Mouse (Mus musculus) large intestine, adult 2 months (tissue): ENCODE measurements around the gene Rab4b. TPM values are rescaled to one million over a fixed set of nuclear protein-coding genes. Genes with fewer than 3 reads are reported as not detected.

Source experiments
- DNase-seq: peaks from one replicate; pipeline ENCODE4 v3.0.0-alpha.2; 2012; ENCODE audit warnings: low read depth, low spot score
- whole genome bisulfite sequencing: fragments of 180-500 bp; shearing (Covaris S2); methylation state at CpG from one replicate; pipeline ENCODE4 v1.1.7; 2018; 5-methylcytosine and 5-hydroxymethylcytosine counted together
- polyA plus RNA-seq: library from polyadenylated mRNA; depleted of rRNA; stranded (reverse); fragments of >200 nt; gene quantifications from 2 replicates; pipeline ENCODE4 v1.2.3, GENCODE M21; 2012; rRNA removed

Rab4b gene
- polyA plus RNA-seq: 76.5 and 80.9 TPM in 2 replicates

DNA sequence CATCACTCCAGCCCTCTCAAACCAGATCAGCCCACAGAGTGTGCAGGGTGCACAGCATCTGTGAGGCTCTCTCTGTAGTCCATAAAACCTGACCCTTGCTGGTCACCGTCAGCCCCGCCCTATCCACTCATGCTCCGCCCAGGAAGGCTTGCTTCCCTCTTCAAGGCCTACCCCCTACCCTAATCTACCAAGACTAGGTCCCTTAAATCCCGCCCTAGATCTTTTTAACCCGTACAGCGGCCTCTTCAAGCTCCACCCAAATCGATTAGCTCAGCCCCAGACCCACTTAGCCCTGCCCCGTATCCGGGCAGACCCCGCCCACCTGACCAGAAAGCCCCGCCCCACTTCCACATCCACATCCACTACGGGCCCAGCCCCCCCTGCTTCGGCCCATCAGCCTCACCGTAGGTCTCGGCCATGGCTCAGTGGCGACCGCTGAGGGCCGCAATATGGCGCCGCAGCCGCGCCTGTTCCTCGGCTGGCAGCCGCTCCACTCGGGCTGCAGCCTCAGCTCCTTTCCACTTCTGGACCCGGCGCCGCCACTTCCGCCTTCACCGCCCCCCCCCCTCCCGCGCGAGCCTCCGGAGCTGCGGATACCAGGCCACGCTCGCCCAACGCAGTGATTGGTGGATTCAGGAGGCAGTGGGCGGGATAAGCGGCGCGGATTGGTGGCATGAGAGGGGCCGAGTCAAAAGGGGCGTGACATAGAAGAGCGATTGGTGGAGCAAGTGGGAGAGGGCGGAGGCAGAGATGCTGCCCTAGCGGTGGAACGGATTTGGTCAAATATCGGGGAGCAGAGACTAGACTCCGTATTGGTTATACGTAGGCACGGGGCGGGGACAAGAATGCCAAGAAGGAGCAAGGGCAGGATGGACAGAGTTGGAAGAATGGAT, at the start of gene Rab4b:
Gene Rab4b (minus strand): TSS at position 573 of the 893 bp plus-strand sequence.
- WGBS: under 1% methylated on average over 53 of the region's 53 CpGs
- DNase-seq: peak; percentile 98

DNA sequence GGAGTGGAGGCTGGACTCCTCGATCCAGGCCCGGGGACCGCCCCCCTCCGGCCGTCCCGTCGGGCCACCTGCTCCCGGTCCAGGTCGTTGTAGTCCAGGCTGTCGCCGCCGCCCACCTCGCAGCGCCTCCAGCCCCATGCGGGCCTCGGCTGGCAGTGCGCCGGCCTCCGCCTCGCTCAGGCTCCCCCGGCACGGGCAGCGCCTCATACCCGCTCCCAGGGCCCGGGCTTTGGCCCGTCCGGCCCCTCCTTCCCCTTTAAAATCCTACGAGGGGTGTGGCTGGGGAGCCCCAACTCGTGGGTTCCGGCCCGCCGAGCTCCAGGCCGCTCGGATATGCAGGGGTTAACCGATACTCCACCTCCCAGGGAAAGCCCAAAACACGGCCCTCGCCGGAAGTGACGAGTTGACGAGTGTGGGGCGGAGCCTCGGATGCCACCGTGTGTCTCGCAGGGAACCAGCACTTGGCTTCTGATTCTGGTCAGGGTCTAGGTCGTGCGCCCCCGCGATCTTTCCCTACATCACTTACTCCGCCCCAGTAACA, 49.7 kb upstream of the Rab4b start, which contains the start of gene Itpkc:
Gene Itpkc (minus strand): TSS at position 381 of the 541 bp plus-strand sequence.
- peak; percentile 97 for DNase-seq
- under 1% methylated on average over 48 of the region's 49 CpGs for WGBS

DNA sequence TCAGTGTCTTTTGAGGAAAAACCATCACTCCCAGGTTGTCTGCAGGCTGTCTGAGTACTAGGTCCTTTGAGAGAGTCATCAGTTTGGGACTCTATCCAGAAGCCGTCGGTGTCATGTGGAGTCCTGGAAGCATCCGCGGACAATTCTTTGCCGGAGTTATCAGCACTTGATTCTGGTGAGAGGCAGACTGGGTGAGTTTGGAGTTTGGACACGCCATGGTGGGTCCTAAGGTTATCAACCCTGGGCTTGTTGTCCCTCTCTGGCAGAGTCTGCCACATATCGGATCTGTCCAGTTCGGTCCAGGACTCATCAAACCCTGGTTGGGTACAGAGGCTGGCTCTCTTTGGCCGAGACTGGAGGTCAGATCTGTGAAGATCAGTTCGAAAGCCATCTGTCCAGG, 49.0 kb upstream of the Rab4b start:
- no peak for DNase-seq
- 1% methylated on average over 10 of the region's 10 CpGs for WGBS

DNA sequence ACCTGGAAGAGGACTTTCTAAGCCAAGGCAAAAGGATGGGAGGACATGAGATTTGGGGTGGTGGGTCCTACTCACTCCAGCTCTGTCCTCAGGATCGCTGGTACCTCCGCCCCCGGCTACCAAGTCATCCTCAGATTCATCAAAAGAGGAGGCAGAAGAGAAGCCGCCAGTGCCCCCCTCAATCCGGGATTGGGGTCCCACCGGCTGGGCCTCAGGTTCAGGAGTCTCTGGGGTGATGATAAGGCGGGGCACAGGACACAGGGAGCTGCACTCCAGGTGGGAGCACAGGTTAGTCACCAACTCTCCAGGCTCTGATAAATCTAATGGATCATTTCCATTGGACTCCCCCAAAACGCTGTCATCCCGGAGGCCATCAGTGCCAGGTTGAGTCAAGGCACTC, 48.6 kb upstream of the Rab4b start:
- DNase-seq: no peak
- WGBS: 17% methylated on average over 9 of the region's 9 CpGs

DNA sequence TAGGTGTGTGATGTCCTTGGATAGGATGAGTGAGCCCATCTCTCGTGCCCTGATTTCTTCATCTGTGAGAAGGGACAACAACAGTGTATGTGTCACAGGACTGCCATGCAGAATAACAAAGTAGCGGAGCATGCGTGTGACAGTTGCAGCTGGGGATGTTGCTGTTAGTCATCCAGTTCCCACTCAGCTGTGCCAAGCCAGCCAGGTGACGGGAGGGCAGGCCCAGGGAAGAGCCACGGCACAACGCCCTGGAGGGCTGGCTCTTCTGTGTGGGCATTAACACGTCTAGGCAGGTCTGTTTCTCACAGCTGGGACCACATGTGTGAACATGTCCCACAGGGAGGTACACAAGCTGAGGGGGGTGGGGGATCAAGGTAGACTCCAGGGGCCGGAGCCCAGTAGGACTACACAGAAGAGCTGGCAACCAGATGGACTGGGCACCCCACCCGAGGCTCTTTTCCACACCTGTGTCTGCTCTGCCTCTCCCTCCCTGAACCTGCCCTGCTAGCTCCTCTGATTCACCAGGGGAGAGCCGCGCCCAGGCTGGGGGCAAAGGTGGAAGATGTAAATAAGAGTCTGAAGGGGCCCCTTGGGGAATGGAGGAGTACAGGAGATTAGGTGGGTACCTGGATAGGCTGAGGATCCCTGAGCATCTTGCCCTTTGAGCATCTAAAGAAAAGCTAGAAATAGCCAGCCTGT, 46.3 kb upstream of the Rab4b start:
- 17% methylated on average over 11 of the region's 11 CpGs for WGBS
- DNase-seq: peak; percentile 69

DNA sequence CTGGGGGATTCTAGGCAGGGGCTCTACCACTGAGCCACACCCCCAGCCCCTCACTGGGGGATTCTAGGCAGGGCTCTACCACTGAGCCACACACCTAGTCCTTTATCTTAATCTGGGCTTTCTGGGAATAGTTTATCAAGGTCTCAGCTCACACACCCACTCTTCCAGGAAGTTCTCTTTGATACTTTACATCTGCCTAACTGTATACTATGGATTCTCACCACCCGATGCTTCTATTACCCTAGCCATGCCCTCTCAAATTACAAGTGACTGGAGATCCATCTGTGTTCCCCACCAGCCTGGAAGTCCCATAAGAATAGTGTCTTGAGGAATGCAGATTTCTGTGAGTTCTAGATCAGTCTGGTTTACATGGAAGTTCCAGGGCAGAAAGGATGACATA, 43.8 kb upstream of the Rab4b start:
- 36% methylated on average over 1 of the region's 1 CpGs for WGBS

DNA sequence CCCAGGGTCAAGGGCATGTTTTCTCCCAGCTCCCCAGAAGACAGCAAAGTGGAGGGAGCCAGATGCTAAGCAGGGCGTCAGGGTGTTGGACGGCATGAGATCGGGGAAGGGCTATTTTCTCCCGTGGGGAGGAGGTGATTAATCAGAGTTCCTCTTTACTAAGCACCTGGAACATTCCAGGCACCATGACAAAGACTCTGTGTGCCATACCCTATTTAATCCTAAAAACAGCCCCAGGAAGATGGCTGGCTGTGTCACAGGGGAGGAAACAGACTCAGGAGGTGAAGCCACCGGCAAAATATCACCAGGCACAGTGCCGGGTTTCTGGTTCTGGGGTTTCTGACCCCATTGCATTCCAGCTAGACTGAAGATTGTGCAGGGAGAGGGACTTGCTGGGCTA, 43.2 kb upstream of the Rab4b start:
- 64% methylated on average over 6 of the region's 6 CpGs for WGBS
- no peak for DNase-seq

More for the DNA sequence above, 43.8 kb upstream of the Rab4b start:
- DNase-seq: no peak

DNA sequence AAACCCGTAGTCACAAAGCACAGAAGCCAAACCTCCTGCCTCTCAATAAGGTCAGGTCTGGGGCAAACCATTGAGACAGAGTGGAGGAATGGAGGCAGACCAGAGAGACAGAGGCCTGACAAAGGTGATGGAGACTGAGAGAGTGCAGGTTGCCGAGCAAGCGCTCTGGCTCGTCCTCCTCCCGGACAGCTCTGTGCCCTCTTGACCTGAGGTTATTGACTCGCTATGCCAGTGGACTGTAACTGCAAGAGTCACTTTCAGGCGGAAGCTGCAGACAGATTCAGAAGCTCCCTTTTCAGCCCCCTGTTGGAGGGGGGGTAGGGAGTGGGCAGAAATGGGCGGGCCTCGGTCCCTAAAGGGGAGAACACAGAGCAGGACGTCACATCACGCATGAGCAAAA, 41.2 kb upstream of the Rab4b start:
- no peak for DNase-seq
- WGBS: 90% methylated on average over 11 of the region's 11 CpGs

DNA sequence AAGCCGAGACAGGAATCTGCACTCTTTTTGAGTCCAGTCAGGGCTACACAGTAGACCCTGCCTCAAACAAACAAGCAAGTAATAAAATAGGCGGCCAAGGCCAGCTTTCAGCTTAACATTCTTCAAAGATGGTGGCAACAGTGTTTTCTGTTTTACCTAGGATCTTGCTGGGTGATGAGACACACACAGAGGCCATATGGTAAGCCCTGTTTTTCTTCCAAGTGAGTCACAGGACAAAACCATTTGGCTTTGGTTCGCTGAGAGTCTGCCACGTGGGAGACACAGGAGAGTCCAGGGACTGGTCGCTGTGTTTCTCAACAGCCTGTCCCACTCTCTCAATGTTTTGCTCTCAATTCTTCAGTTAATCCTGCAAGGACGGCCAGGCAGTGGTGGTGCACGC, 39.9 kb upstream of the Rab4b start:
- WGBS: 79% methylated on average over 7 of the region's 7 CpGs

DNA sequence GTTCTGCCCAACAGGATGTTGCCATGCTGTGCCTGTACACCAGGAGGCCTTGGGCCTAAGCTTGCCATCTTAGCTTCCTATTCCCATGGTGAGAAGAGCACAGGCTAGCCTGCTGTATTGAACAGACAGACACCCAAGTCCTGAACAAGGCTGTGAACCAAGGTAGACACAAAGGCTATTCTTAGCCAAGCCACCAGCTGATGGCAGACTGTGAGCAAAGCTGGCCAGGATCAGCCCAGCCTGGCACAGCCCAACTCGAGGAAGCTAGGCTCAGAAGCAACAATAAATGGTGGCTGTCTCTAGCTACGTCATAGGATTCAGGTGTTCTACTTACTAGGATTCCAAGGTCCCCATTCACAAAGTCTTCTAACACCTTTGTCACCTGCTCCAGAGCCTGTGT, 33.9 kb upstream of the Rab4b start:
- no peak for DNase-seq
- WGBS: 80% methylated on average over 2 of the region's 2 CpGs

More for the DNA sequence above, 39.9 kb upstream of the Rab4b start:
- no peak for DNase-seq

DNA sequence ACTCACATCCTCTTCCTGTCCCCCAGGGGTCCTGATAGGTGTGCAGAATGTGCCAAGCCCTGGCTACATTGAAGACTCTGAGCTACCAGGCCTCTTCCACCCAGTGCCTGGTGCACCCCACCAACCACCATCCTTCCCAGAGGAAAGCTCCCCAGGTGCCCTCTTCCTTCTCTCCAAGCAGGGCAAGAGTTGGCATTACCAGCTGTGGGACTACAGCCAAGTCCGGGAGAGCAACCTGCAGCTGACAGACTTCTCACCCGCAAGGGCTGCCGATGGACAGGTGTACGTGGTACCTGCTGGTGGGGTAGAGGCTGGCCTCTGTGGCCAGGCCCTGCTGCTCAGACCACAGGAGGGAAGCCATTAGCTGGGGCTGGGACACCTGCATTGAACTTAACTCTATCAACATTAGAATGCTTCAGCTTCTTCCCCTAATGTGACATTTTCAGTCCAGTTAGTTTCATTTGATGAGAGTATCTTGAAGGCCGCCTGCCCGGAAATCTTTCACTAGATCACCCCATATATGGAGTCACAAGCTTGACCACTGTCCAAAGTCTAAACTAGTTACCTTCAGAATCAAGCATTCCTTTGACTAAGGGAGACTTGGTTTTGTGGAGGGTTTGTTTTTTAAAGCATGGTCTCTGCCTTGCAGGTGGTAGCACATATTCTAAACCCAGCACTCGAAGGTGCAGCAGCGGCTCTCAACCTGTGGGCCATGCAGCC, 25.2 kb upstream of the Rab4b start:
- 88% methylated on average over 8 of the region's 8 CpGs for WGBS
- DNase-seq: no peak

DNA sequence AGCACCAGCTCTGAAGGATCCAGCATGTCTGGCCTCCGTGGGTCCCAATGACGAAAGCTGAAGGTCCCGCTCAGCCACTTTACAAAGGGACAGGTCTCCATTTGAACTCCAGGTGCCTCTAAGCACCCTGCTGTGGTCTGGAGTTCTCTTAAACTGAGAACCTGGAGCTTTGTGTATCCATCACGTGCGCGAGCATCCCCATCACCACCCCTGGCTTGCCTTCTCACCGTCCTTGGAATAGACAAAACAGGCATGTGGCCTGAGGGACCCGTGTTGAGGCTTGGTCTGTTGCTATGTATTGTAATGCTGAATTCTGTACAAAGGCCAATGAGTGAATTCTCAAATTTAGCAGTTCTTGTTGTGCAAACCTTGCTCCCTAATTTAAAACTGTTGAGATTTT, 20.1 kb upstream of the Rab4b start:
- 92% methylated on average over 8 of the region's 8 CpGs for WGBS
- DNase-seq: no peak

DNA sequence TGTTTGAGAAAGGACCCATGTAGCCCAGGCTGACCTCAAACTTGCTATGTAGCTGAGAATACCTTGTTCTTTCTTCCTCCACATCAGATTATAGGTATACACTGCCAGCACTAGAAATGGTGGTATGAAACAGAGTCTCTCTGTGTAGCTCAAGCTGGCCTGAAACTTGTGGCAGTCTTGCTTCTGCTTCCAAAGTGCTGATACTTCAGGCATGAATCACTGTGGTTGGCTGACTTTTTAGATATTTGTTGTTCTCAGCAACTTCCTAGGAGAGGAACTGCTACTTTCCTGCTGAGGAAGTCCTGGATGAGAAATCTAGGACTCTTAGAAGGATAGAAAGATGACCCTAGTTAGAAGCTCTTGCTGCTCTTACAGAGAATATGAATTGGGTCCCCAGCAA, 19.7 kb upstream of the Rab4b start:
- DNase-seq: no peak

DNA sequence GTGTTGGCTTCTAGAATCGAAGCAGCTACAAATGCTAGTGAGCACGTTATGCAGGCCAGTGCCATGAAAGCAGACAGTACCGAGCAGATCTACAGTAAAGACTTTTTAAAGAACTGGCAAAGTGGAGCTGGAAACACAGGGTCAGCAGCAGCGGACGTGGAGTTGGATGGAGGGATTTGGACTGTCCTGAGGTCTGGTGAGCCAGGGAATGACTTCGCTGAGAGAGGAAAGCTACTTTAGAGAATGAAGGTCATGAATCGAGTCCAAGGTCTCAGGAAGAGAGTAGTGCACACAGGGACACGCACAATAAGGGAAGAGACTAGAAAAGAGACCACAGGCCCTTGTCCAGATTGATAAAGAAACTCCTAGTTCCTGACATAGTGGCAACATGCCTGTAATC, 18.9 kb upstream of the Rab4b start:
- 87% methylated on average over 8 of the region's 8 CpGs for WGBS
- DNase-seq: no peak

DNA sequence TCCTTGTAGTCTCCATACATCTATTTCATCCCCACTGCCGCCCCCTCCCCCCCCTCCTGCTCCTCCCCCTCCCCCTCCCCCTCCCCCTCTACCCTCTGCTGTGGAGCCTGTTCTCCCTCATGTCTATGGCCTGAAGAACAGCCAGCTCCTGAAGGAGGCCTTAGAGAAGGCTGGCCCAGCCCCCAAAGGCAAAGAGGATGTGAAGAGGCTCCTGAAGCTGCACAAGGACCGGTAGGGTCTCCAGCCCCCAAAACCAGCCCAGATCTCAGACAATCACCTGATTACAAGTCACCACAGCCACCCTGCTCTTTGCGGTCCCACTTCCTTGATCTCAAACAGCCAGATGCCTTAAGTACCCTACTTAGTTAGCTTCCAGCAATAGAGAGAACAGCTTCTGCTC, 18.4 kb upstream of the Rab4b start:
- 85% methylated on average over 3 of the region's 3 CpGs for WGBS
- no peak for DNase-seq

DNA sequence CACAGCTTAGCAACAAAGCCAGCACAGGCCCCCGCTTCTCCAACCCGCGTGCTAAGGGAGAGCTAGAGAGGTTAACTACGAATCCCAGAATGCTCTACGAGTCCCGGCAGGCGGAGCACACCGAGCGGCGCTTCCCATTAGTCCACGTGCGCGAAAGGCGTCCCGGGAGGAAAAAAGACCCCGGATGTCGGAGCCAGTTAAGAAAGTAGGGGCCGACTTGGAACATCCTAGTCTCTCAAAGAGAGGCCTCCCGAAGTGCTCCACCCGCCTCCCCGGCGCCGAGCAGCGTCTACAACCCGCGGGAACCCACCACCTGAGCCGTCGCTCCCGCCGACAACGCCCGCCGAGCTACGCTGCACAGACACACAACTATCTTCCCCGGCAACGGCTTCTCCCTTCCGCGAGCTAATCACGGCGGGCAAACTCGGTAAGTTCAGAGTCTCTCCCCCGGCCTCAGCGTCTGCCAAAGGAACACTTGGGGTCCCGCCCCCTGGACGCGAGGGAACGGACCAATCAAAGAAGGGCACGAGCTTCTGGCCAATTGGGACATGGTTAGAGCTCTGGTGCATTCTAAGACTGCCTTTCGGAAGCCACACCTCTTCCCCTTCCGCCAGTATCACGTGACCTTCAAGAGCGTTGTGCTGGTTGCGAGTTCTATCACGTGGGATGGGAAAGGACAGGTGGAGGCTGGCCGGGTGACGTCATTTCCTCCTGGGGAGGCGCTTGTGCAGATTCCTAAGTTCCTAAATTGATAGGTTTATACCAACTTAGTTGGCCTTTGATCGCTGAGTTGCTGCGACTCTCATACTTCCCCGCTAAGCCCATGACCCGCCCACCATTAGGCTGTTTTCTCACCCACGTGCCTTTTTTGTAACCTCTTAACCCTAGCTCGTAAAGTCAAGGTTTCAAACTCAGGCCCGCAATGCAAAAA, 17.2 kb upstream of the Rab4b start, which contains the start of the genes BC024978 and Snrpa:
Gene BC024978 (plus strand): TSS at position 101 of the 931 bp plus-strand sequence.
Gene Snrpa (minus strand): TSS at position 591 of the 931 bp plus-strand sequence.
- peak; percentile 100 for DNase-seq
- WGBS: under 1% methylated on average over 64 of the region's 64 CpGs

DNA sequence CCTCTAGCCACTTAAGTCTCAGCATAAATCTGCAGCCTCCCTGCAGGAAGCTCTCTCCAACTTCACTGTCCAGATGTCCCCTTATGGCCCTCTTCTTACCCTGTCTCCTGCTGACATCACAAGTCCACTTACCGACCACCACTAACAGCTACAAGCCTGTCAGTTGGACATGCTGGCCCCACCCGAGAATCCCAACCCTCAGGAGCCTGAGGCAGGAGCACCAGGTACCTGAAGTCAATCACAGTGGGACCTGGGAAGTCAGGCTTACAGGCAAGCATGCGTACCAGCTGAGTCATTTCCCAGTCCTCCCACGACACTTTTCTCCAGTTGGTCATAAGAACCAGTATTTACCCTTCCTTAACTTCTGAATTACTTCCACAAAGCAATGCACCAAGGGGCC, 15.0 kb upstream of the Rab4b start:
- DNase-seq: no peak
- WGBS: 59% methylated on average over 4 of the region's 4 CpGs

DNA sequence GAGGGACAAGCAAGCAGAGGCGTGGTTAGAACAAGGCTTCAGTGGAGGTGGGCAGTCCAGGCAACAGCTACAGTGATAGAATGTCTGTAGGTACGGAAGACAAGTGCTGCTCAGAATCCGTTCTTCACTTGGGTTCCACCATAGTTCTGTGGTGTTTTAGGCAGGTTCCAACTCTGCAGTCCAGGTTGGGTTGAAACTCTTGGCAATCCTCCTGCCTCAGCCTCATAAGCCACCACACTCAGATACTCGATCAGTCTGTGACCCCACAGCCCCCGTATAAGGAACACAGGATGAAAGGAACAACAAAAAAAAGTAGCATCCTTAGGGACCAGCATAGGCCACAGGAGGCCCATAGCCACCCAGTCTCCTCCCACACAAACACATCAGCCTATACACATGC, 13.7 kb upstream of the Rab4b start:
- no peak for DNase-seq
- WGBS: 93% methylated on average over 5 of the region's 5 CpGs
